Mouse (Mus musculus) olfactory bulb, adult 2 months (tissue): ENCODE data around the gene Crybg3.

ENCODE experiments used
- CTCF ChIP-seq: fragments of 200-500 bp; IDR thresholded peaks from 2 replicates; pipeline ENCODE4 v1.5.1; 2012; ENCODE audit warnings: low read depth, mild to moderate bottlenecking, low read length, moderate library complexity; ENCODE audit not compliant: insufficient read depth
- POLR2A ChIP-seq: fragments of 200-500 bp; IDR thresholded peaks from 2 replicates; pipeline ENCODE4 v1.6.1; 2012; ENCODE audit warnings: mild to moderate bottlenecking, low read depth, low read length, moderate library complexity; ENCODE audit not compliant: insufficient read depth

DNA sequence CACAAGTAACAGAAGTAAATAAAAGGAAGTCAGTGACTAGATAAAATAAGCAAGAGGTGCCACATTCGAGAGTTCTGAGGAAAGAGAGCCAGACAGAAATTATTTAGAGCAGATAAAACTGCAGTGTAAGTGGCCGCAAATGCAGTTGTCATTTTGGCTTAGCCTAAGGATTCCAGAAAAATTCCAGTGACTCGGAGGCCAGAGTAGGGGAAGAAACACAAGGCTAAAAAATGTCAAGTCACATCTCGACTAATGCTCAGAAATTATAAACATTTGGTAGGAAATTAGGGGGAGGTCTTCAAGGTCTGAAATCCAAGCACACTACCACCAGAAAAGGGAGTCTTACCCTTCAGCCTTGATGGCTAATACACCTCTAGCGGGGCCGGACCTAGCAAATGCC lies 10.0 kb downstream of the Crybg3 start:
- TF ChIP-seq CTCF, result no peak
- no peak for TF ChIP-seq POLR2A
